Mouse (Mus musculus) splenic B cell, adult 2 months (primary cell): ENCODE measurements around the gene Btd.
"Not testable (repeated sequence)": the region's sequence is repeated elsewhere in the genome, so short reads cannot be mapped to it uniquely, and the experiment has no call there.

ENCODE experiments used
- DNase-seq: peaks from one replicate; pipeline ENCODE4 v3.0.0-alpha.2; 2011; ENCODE audit warnings: low read depth, low spot score
- H3K27me3 ChIP-seq: 2 replicates; pipeline ENCODE4 v1.6.1; 2012; ENCODE audit warnings: mild to moderate bottlenecking, low read length, moderate library complexity, mixed read lengths; ENCODE audit not compliant: control insufficient read depth, poor library complexity, insufficient read depth, severe bottlenecking
- H3K36me3 ChIP-seq: 2 replicates; pipeline ENCODE4 v1.6.1; 2012; ENCODE audit warnings: mild to moderate bottlenecking, low read length, moderate library complexity, mixed read lengths; ENCODE audit not compliant: control insufficient read depth, poor library complexity, insufficient read depth, severe bottlenecking

Btd gene

DNA sequence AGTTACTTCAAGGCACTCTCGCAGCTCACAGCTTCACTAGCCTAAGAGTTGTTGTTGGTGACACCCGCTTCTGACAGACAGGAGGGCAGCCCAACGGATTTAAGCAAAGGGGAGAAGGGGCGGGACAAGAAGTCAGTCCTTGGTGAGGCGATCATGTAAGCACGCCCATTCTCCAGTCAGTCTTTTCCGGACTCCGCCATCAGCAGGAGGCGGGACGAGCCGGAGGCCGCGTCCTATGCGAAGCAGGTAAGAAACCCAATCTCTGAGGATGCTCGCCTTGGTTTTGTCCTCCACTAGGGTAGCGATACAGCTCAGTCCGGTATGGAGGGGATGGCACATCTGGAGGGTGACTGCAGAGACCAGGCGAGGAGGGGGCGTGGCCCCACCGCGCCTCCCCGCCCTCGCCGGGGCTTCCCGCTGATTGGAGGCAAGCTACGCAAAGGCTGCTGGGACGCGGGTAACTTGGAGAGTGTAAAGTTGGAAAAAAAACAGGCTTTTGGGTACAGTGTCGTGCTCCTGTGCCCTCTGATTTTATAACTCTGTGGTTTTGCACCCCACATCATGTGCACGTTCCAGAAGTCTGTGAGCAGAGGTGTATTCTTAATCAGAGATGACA, at the start of gene Btd, which contains the start of gene Hacl1:
Gene Btd (plus strand): TSS at position 139 of the 616 bp plus-strand sequence.
Gene Hacl1 (minus strand): TSS at position 397 of the 616 bp plus-strand sequence.
- no peaks in the 10 kb centered on the region for H3K36me3 ChIP-seq
- no peaks in the 10 kb centered on the region for H3K27me3 ChIP-seq
- DNase-seq = peak; percentile 95

DNA sequence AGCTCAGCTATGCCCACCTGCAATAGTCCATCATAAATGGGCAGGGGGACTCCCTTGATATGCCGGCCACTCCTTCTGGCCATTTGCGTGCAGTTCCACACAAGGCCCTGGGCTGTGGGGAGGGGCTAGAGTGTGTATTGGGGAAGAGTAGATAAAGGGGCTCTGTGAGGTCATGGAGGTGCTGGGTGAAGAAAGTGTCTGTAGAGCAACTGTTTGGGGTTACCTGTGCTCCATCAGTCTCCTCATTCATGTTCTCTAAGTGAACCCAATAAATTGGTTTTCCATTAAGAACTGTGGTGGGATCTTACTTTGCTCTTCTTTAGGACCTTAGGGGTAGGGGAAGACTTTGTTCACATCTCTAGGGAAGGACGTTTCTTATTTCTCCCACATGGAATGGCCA, 49.6 kb upstream of the Btd start, which contains the start of gene Colq:
Gene Colq (minus strand): TSS at position 101 of the 400 bp plus-strand sequence.
- Histone ChIP-seq H3K36me3 (no peaks in the 10 kb centered on the region), H3K27me3 (no peaks in the 10 kb centered on the region)
- no peak for DNase-seq

DNA sequence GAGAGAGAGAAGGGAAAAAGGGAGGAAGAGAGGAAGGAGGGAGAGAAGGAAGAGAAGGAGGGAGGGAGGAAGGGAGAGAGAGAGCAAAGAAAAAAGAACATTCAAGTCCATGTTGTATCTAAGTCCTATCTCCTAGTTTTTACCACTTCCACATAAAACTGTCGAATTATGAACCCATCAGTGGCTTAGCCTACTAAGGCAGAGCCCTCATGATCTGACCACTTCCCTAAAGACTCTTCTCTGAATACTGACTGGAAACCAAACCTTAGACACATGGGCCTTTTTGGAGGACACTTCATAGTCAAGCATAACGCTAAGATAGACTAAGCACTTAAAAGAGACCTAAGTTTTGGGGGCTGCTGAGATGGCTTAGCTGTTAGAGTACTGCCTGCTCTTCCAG, 47.8 kb upstream of the Btd start:
- no peak for DNase-seq
- Histone ChIP-seq H3K36me3 (no peaks in the 10 kb centered on the region), H3K27me3 (no peaks in the 10 kb centered on the region)

DNA sequence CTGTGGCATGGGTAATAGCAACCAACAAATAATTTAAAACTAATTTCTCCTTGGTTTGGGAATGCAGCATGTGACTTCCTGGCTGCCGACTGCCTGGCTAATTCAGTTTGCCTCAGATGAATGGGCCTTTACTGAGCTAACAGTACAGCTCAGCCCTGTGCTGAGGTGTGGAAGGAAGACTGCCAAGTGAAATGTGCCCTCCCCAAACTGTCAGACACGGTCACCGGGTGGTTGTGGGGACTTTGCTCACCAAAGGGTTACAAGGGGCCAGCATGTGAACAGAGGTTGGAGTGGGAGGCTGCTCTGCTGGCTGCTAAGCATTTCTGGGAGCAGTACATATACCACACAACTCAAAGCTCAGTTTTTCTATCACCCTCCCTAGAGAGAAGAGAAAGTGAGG, 46.1 kb upstream of the Btd start:
- Histone ChIP-seq H3K36me3 (no peaks in the 10 kb centered on the region), H3K27me3 (no peaks in the 10 kb centered on the region)
- no peak for DNase-seq

DNA sequence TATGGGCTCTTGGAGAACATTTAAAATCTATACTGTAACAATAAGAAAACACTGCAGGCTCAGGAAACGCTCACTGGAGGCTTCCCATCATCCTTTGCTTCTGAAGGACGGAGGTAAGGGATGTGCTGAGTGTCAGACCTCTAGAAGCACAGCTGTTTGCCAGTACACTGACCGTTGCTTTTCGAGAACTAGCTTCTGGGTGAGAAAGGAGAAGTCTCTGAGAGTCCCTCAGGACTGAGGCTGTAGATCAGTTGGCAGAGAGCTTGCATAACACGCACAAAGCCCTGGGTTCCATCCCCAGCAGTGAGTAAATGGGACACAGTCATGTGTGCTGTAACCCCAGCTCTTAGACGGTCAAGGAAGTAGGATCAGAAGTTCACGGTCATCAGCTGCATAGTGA, 44.4 kb upstream of the Btd start:
- DNase-seq = peak; percentile 42
- H3K27me3 ChIP-seq = no peaks in the 10 kb centered on the region
- H3K36me3 ChIP-seq = no peaks in the 10 kb centered on the region

DNA sequence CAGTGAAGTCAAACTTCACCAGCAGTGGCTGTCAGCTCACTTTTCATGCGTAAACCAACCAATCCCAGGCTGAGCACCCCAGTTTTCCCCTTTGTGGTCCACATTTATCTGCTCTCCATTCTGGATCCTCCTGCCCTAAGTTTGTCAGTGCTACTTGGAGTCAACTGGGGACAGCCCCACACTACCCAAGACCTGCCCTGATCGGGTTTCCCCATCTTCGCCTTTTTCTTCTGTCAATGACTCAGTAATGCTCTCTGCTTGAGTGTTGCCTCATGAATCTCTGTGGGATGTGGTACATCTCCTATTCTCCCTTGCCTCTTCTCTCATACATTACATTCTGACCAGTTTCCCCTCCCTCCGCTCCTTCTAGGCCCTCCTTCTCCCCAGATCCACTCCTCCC, 43.4 kb upstream of the Btd start:
- no peak for DNase-seq
- Histone ChIP-seq H3K27me3 (no peaks in the 10 kb centered on the region), H3K36me3 (no peaks in the 10 kb centered on the region)

DNA sequence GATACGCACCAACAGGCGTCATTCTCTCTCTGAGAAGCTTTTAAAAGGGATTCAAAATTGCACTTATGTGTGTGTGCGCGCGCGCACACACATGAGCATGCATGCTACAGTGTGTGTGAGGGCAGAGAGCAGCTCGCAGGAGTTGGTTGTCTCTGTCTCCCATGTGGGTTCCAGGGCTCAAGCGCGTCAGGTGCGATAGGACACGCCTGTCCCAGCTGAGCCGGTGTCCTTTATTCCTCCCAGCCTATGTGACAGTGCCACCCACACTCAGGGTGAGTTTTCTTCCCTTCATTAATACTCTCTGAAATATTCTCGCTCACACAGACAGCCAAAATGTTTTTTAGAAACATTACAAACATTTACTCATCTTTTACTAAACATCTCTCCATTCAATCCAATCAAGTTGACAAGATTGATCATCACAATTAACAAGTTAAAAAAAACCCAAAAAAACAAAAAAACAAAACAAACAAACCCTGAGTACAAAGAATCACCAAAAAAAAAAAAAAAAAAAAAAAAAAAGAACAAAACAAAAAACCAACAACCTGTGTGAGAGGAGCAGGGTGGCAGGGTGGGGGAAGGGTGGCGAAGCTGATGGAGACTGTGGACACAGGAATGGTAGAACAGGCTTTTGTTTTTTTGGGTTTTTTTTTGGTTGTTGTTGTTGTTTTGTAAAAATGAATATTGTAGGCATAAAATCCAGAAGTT, 38.8 kb upstream of the Btd start:
- Histone ChIP-seq H3K27me3 (no peaks in the 10 kb centered on the region), H3K36me3 (no peaks in the 10 kb centered on the region)
- no peak for DNase-seq

DNA sequence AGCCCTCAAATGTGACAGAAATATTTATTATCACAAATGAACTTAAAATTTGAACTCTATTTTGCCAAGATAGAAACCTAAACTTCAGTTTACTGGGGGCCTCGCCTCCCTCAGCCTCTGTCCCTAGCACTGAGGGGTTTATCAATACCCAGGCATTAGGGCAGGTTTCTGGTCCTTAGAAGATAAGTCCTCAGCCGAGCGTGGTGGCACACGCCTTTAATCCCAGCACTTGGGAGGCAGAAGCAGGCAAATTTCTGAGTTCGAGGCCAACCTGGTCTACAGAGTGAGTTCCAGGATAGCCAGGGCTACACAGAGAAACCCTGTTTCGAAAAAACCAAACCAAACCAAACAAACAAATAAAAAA, 38.2 kb upstream of the Btd start:
- not testable (repeated sequence) for H3K36me3 ChIP-seq, H3K27me3 ChIP-seq, DNase-seq

DNA sequence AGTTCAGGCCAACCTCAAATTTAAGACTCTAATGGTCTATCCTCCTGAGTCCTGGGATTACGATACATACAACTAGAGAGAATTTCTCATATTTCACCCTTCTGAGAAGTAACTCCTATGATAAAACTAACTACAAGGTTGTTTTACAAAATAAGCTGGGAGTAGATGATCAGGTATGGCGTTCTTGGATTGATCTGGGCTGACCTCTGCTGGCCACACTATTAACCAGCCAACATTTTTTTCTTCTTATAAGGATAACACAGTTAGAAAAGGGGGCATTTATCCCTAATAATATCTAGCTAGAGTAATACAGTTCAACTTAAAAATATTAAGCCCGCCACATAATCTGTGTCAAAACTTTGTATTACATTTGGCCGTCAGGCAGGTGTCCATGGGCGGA, 35.9 kb upstream of the Btd start:
- Histone ChIP-seq H3K27me3 (no peaks in the 10 kb centered on the region), H3K36me3 (no peaks in the 10 kb centered on the region)
- peak; percentile 33 for DNase-seq

DNA sequence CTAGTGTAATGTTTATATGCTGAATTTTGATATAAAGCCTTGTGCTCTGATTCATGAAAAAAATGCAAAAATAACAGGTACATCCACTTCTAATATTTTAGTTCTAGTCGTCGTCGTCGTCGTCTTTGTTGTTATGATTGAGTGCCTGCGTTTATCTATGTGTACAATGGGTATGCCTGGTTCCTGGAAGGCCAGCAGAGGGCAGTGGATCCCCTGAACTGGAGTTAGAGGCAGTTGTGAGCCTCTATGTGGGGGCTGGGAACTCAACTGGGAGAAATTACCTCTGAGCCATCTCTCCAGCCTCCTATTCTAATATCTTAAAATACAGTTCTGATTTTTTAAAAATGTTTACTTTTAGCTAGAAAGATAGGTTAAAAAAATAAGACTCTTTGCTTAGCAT, 35.3 kb upstream of the Btd start:
- Histone ChIP-seq H3K27me3 (no peaks in the 10 kb centered on the region), H3K36me3 (no peaks in the 10 kb centered on the region)
- peak; percentile 18 for DNase-seq

DNA sequence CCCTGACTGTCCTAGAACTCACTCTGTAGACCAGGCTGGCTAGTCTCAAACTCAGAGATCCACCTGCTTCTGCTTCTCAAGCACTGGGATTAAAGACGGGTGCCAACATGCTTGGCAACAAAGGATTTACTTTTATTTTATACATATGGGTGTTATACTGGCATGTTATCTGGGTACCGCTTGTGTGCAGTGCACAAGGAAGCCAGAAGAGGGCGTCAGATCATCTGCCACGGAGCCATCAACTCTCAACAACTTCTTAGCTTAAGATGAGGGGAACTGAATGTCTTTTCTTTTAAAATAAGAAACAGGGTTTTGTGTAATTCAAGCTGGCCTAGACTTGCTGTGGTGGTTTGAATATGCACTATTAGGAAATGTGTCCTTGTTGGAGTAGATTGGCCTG, 28.8 kb upstream of the Btd start:
- DNase-seq = peak; percentile 11
- Histone ChIP-seq H3K36me3 (no peaks in the 10 kb centered on the region), H3K27me3 (no peaks in the 10 kb centered on the region)

DNA sequence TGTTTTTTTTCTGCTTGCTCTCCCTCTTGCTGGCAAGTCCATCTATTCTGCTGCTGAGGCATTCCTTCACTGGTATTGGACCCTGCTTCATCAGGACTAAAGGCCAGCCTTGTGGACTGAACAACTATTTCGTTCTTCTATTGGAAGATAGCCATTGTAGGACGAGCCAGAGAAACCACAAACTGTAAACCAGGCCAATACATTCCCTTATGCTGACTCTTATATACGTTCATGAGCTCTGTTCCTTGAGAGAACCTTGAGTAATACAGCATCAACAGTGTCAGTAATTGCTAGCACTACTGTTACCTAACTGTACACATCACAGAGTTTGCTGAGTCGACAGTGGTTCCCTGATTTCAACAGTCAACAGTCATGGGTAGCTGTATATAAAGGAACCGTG, 27.2 kb upstream of the Btd start:
- DNase-seq = no peak
- H3K36me3 ChIP-seq = no peaks in the 10 kb centered on the region
- no peaks in the 10 kb centered on the region for H3K27me3 ChIP-seq

DNA sequence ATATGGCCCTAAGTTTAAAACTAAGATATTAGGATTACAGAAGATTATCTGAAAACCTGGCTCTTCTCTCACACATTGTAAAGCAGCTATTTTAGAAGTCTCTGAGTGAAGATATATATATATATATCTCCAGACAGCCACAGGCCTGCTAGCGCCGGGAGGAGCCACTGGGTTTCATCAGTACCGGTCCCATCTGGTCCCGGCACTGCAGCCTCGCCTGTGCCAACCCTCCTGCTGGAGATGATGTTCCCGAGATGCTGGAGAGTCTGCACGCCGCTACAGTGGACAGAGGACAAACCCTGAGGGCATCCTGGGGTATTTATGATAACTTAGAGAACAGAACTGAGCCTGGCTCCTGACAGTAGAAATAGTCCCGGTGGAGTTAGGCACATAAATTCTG, 23.6 kb upstream of the Btd start:
- H3K27me3 ChIP-seq = no peaks in the 10 kb centered on the region
- DNase-seq = no peak

DNA sequence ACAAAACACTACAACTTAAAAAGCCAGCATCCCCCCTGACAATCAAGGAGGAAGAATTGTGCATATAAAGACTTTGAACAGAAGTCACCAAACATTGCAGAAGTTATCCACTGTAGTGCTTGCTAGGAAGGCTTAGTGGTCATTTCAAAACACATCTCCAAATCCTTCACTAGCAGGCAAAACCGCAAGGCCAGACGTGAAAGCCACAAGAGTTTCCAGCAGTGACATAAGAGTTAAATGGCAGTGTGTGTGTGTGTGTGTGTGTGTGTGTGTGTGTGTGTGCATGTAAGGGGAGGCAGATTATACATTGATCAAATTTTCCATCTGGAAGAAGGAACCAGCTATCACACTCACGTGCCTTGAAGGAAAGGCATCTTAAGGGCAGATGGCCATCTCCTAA, 22.8 kb upstream of the Btd start:
- Histone ChIP-seq H3K27me3 (no peaks in the 10 kb centered on the region), H3K36me3 (no peaks in the 10 kb centered on the region; the same call in 1 of the 2 replicates)
- DNase-seq = no peak

More for the DNA sequence above, 23.6 kb upstream of the Btd start:
- H3K36me3 ChIP-seq = no peaks in the 10 kb centered on the region; the same call in 1 of the 2 replicates

DNA sequence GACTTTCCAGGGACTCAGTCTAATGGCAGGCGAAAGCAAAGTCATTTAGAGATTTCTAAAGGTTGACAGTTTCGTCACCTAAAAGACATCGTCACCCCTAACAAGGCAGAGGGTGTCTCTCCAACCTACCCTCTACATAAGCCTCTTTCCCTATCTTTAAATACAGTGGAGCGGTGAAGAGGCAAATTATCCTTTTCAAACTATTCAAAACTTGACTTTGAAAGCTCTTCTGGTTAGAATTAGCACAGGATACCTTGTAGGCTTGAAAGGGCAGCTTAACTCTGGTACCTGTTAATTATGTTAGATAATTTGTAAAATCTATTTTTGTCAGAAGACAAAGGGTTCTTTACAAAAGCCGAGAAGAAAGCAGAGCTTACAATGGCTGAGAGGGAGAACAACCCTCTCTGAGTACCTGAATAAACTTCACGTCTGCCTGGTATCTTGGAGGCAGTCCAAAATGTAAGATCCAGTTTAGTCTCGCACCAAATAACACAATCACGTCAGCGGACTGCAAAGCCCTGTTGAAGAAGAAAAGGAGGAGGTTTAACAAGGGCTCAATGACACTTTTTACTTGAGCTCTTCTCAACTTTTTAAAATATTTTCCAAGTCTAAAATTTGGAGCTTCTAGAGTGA, 20.1 kb upstream of the Btd start:
- no peaks in the 10 kb centered on the region for H3K27me3 ChIP-seq
- DNase-seq = no peak
- no peaks in the 10 kb centered on the region; the same call in 1 of the 2 replicates for H3K36me3 ChIP-seq
